Mouse (Mus musculus): ENCODE measurements around the gene Dlgap1.

The Dlgap1 gene

DNA sequence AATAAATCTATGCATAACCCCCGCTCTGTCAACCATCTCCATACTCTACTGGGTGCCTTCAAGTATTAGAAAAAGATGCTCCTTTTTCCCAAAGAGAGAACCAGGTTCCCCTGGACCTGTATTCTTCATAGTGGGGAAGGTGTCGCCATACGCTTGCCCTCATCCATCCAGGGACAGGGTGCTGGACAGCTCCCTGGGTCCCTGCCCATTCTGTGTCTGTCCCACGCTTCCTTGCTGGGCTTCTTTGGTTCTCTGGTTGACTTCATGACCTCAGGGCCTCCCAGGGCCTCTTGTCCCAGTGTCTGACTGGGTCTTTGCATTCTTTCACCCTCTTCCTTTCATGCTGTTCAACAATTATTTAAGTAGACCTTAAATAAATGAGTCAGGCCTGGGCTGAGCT, 677.8 kb downstream of the Dlgap1 start:
- no peak for DNase-seq

- no peak for DNase-seq
Observed at GRCm38 (mm10) chr17:70661382-70661781, 692.5 kb downstream of the Dlgap1 start.

DNA sequence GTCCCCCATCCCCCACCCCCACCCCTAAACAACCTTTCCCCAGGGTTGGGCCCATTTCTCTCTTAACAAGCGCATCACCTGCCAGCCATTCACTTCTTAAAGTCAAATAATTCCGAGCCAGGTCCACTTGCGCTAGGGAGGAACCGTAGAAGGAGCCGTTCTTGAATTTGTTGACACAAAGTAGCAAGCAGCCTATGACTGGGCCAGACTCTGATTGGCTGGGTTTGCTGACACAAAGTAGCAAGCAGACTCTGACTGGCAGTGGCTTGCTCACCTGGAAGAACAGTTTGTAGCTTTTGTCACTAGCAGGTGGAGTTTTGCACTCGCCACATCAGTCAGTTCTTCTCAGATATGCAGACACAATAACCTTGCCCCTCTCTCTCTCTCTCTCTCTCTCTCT, 695.1 kb downstream of the Dlgap1 start:
- no peak for DNase-seq

DNA sequence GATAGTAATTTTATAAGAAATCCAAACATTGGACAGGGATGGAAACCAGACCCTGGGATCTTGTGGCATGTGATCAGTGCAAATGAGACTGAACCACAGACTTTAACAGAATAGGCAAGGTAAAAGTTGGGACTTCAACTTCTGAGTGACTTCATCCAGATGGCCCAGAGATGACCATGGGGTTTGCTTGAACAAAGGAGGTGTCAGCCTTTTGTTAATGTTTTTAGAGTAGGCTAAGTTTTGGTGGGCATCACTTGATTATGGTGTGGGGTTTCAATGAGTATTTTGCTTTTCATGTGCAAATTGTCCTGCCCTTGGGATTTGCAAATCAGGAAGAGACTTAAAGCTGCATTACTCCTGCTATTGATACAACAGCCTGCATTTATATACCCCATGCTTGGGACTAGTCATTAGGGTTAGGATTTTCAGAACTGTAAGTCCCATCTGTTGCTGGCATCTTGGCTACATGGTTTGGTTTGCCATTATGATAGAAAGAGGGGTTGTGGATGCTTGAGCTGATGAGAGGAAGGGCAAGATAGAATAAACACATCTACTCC, 695.7 kb downstream of the Dlgap1 start:
- DNase-seq = no peak

- DNase-seq = peak; percentile 83
Observed at GRCm38 (mm10) chr17:70673985-70674384, 705.1 kb downstream of the Dlgap1 start.

- DNase-seq = no peak
Observed at GRCm38 (mm10) chr17:70676522-70676921, 707.6 kb downstream of the Dlgap1 start.

DNA sequence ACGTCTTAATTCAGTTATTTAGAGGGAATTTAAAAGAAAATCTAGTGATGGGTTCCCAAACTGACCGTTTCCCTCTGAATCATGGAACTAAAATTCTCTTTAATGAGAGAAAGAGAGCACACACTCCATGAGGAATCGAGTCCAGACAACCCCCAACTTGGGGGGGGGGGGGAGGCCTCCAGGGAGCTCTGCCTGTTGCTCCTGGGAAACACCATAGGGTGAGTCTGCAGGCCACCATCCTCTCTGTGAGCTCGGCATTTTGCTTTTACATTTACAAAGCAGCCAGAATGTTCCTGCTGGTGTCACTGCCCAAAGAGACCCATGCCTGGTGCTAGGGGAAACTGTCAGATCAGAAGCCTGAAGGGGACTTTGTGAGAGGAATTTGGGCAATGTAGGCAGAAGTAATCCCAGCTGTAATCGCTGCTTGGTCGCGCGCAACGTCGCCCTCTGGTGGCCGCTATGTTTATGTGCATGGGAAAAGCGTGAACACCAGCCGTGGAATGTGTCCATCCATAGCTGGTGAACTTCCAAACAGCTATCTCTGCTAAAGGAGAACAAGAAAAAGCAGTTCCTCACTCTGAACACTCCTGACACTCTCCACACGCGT, 714.8 kb downstream of the Dlgap1 start:
- DNase-seq = peak; percentile 70

- DNase-seq = no peak
Observed at GRCm38 (mm10) chr17:70690174-70690573, 721.3 kb downstream of the Dlgap1 start.

GRCm38 (mm10) chr17:70690598-70690997, 721.7 kb downstream of the Dlgap1 start:
- DNase-seq = no peak

- peak; percentile 64 for DNase-seq
Observed at GRCm38 (mm10) chr17:70706976-70707818, 738.3 kb downstream of the Dlgap1 start.

DNA sequence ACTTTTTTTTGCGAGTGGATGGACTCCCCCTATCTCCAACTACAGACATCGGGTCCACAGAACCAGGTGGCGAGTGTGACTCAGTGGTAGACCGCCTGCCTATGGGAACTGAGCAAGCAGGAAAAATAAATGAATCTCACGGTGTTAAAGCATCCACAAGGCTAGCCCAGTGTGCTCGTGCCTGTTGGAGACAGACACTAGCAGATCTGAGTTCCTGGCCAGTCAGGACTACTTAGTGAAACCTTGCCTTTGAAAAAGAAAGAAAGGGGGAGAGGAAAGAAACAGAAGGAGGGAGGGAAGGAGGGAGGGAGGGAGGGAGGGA, 738.9 kb downstream of the Dlgap1 start:
- DNase-seq = no peak

DNA sequence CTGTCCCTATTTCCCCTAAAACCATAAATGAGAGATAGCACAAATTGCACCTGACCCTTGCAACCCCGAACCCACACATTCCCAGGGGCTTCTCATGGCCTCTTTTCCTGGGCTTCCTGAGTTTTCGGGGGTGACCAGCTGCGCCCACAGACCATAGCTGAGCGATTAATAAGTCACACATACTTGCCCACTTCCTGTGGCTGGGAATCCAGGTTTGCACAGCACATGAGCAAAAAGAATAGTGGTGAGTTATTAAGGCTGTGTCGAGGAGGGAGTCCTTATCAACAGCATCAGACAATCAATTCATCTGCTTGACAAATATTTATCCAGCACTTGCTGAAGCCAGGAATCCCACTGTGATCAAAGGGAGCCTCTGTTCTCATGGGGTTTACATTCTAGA, 740.7 kb downstream of the Dlgap1 start:
- DNase-seq = no peak

DNA sequence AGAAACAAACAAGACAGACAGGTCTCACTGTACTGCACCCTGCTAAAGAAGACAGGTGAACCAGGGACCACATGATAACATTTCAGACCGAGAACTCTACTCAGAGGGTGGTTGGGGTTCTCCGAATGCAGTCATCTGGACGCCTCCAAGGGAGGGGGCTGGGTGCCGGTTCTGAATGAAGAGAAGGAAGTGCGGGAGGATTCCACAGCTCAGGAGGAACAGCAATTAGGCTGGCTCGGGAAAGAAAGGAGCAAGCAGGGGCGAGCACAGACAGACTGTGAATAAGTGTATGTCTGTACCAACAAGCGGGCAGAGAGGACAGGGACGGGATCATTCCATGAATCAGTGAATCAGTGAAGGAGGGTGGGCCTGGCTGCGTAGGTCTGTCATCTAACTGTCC, 744.6 kb downstream of the Dlgap1 start:
- DNase-seq = no peak

- DNase-seq = no peak
Observed at GRCm38 (mm10) chr17:70719684-70720324, 750.9 kb downstream of the Dlgap1 start.

- no peak for DNase-seq
Observed at GRCm38 (mm10) chr17:70720766-70721165, 751.9 kb downstream of the Dlgap1 start.

- no peak for DNase-seq
Observed at GRCm38 (mm10) chr17:70722146-70722545, 753.3 kb downstream of the Dlgap1 start.

GRCm38 (mm10) chr17:70728719-70729281, 759.9 kb downstream of the Dlgap1 start:
- peak; percentile 61 for DNase-seq

DNA sequence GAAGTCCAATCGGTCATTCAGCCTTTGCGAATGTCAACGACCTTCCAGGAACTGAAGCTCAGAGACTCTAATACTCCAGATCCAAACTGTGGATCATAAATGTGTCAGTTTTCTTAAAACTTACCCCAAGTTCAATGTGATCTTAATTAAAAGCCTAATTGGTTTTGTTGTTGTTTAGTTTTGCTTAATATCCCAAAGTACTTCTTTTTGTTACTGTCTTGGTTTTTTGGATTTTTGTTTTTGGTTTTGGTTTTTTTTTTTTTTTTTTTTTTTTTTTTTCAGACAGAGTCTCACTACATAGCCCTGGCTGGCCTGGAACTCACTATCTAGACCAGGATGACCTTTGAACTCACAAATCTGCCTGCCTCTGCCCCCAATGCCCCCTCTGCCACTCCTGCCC, 765.9 kb downstream of the Dlgap1 start:
- DNase-seq = no peak

- no peak for DNase-seq
Observed at GRCm38 (mm10) chr17:70735396-70735795, 766.5 kb downstream of the Dlgap1 start.

GRCm38 (mm10) chr17:70737424-70737823, 768.6 kb downstream of the Dlgap1 start:
- DNase-seq = peak; percentile 72

DNA sequence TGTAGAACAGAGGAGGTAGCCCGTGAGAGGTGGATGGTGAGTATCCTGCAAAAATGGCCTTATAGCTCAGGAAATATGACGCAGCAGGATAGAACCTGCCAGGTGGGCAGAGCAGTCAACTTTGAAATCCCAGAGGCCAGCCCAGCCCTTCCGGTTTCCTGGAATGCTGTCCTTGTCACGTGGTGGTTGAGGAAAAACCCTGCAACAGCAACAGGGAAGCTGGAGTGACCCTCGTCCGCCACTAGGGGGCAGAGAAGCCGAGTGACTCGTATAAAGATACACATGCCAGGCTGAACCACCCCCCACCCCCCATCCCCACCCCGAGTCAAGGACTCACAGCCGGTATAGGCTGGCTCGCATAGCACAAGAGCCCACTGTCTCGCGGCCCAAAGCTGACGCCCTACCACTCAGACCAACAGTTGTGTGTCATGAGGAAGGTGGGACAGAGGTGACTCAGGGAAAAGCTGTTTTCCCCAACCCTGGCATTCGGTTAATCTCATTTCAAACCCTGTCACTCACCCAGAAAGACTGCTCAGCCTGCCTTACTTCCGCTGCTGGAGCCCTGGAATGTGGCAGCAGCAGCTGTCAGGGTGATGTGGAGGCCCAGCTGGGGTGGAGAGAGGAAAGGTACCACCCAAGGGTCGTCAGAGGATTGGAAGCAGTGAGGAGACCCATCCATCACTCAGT, 769.4 kb downstream of the Dlgap1 start:
- DNase-seq = peak; percentile 73

DNA sequence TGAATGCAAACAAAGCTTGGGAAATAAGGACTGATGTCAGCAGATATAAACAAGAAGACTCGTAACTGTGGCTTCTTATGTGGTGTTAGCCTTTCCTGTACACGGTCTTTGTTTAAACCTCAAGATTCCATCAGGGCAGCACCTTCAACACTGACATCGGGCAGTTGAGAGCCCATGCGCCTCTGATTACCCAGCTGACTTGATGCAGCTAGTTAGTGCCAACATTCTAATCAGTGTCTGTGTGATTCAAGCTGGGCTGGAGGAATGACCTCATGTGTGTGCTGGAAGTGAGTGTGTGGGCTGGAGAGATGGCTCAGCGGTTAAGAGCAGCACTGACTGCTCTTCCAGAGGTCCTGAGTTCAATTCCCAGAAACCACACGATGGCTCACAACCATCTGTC, 770.5 kb downstream of the Dlgap1 start:
- DNase-seq = no peak

- DNase-seq = no peak
Observed at GRCm38 (mm10) chr17:70741696-70742095, 772.8 kb downstream of the Dlgap1 start.

Measured in layer of hippocampus, adult 9-11 months (tissue).